Mouse (Mus musculus) liver, embryonic 15.5 days (tissue): ENCODE measurements at regions not wholly inside any gene's neighbourhood (a gene's known extent, or its start where the extent isn't known, plus 50 kb on each side); places are given as distances from the start of the nearest gene placed in this dataset.

Experiments
- ATAC-seq: fragments of 200-750 bp; cut with Nextera tagmentation; 2 replicates; pipeline ENCODE4 v1.8.0; 2017; ENCODE audit warnings: moderate number of reproducible peaks, mild to moderate bottlenecking, moderate library complexity; ENCODE audit not compliant: insufficient read depth
- H3K27ac ChIP-seq: fragments of 300-500 bp; sonication (generic); replicated peaks from 2 replicates; pipeline ENCODE4 v1.5.1; 2015; ENCODE audit warnings: mild to moderate bottlenecking, inconsistent platforms
- H3K27me3 ChIP-seq: fragments of 300-500 bp; sonication (generic); 2 replicates; pipeline ENCODE4 v1.6.1; 2015; ENCODE audit warnings: mild to moderate bottlenecking, inconsistent platforms
- H3K36me3 ChIP-seq: fragments of 300-500 bp; sonication (generic); replicated peaks from 2 replicates; pipeline ENCODE4 v1.6.1; 2015; ENCODE audit warnings: moderate library complexity, mild to moderate bottlenecking, inconsistent platforms
- H3K4me1 ChIP-seq: fragments of 300-500 bp; sonication (generic); replicated peaks from 2 replicates; pipeline ENCODE4 v1.6.1; 2015; ENCODE audit warnings: inconsistent platforms
- H3K4me2 ChIP-seq: fragments of 300-500 bp; sonication (generic); 2 replicates; pipeline ENCODE4 v1.6.1; 2015; ENCODE audit warnings: moderate library complexity, mild to moderate bottlenecking, inconsistent platforms
- H3K4me3 ChIP-seq: fragments of 300-500 bp; sonication (generic); replicated peaks from 2 replicates; pipeline ENCODE4 v1.5.1; 2015; ENCODE audit warnings: mild to moderate bottlenecking, inconsistent platforms
- H3K9ac ChIP-seq: fragments of 300-500 bp; sonication (generic); 2 replicates; pipeline ENCODE4 v1.6.1; 2015; ENCODE audit warnings: moderate library complexity, mild to moderate bottlenecking, inconsistent platforms
- H3K9me3 ChIP-seq: fragments of 300-500 bp; sonication (generic); replicated peaks from 2 replicates; pipeline ENCODE4 v1.6.1; 2016; ENCODE audit warnings: inconsistent platforms
- WGBS: fragments of 180-500 bp; shearing (Covaris S2); methylation state at CpG from one replicate; pipeline ENCODE4 v1.1.7; 2015; ENCODE audit warnings: mixed read lengths; ENCODE audit not compliant: insufficient replicate concordance; 5-methylcytosine and 5-hydroxymethylcytosine counted together

GRCm38 (mm10) chr12:27054411-27054810 lies 288.0 kb downstream of the Sox11 start:
- no peak for ATAC-seq
- Histone ChIP-seq H3K27me3 (no peaks in the 10 kb centered on the region), H3K27ac (no peak overlapping the region), H3K9me3 (no peaks in the 10 kb centered on the region), H3K4me2 (no peak overlapping the region), H3K4me1 (no peaks in the 10 kb centered on the region), H3K9ac (no peak overlapping the region), H3K36me3 (no peaks in the 10 kb centered on the region), H3K4me3 (no peak overlapping the region)
- 60% methylated on average over 4 of the region's 4 CpGs for WGBS

GRCm38 (mm10) chr12:27037922-27038321 lies 304.5 kb downstream of the Sox11 start:
- WGBS = 33% methylated on average over 2 of the region's 2 CpGs
- Histone ChIP-seq H3K27me3 (no peaks in the 10 kb centered on the region), H3K36me3 (no peaks in the 10 kb centered on the region), H3K9me3 (no peaks in the 10 kb centered on the region), H3K27ac (no peak overlapping the region), H3K4me1 (no peaks in the 10 kb centered on the region), H3K9ac (no peak overlapping the region), H3K4me2 (no peak overlapping the region), H3K4me3 (no peak overlapping the region)
- ATAC-seq = peak; percentile 28; the same call in 1 of the 2 replicates

GRCm38 (mm10) chr12:27019751-27020150 lies 322.6 kb downstream of the Sox11 start:
- H3K27ac ChIP-seq = no peak overlapping the region
- H3K9ac ChIP-seq = no peak overlapping the region
- H3K4me1 ChIP-seq = no peaks in the 10 kb centered on the region
- H3K27me3 ChIP-seq = no peaks in the 10 kb centered on the region
- H3K4me2 ChIP-seq = no peak overlapping the region
- H3K4me3 ChIP-seq = no peak overlapping the region
- 65% methylated on average over 4 of the region's 4 CpGs for WGBS
- H3K9me3 ChIP-seq = no peaks in the 10 kb centered on the region
- no peak for ATAC-seq
- no peaks in the 10 kb centered on the region for H3K36me3 ChIP-seq

GRCm38 (mm10) chr12:27018366-27018765 lies 324.0 kb downstream of the Sox11 start:
- no peak overlapping the region for H3K9ac ChIP-seq
- WGBS = 52% methylated on average over 7 of the region's 7 CpGs
- no peaks in the 10 kb centered on the region for H3K36me3 ChIP-seq
- H3K4me1 ChIP-seq = no peaks in the 10 kb centered on the region
- no peak overlapping the region for H3K27ac ChIP-seq
- no peaks in the 10 kb centered on the region for H3K9me3 ChIP-seq
- no peak for ATAC-seq
- no peak overlapping the region for H3K4me2 ChIP-seq
- no peak overlapping the region for H3K4me3 ChIP-seq
- no peaks in the 10 kb centered on the region for H3K27me3 ChIP-seq

GRCm38 (mm10) chr12:26999287-26999686 lies 343.1 kb downstream of the Sox11 start:
- no peak overlapping the region for H3K4me2 ChIP-seq
- H3K4me3 ChIP-seq = no peak overlapping the region
- no peaks in the 10 kb centered on the region for H3K4me1 ChIP-seq
- no peaks in the 10 kb centered on the region for H3K9me3 ChIP-seq
- no peak for ATAC-seq
- no peaks in the 10 kb centered on the region for H3K36me3 ChIP-seq
- no peak overlapping the region for H3K27ac ChIP-seq
- no peaks in the 10 kb centered on the region for H3K27me3 ChIP-seq
- no peak overlapping the region for H3K9ac ChIP-seq

- ATAC-seq = no peak
- Histone ChIP-seq H3K4me3 (no peak overlapping the region), H3K4me2 (no peak overlapping the region), H3K9ac (no peak overlapping the region), H3K27me3 (no peaks in the 10 kb centered on the region), H3K27ac (no peak overlapping the region), H3K9me3 (no peaks in the 10 kb centered on the region), H3K4me1 (no peaks in the 10 kb centered on the region), H3K36me3 (no peaks in the 10 kb centered on the region)
- 60% methylated on average over 8 of the region's 8 CpGs for WGBS
Observed at GRCm38 (mm10) chr12:26976284-26977065, 365.9 kb downstream of the Sox11 start.

GRCm38 (mm10) chr12:26972495-26973113 lies 369.8 kb downstream of the Sox11 start:
- no peaks in the 10 kb centered on the region for H3K27me3 ChIP-seq
- no peak for ATAC-seq
- no peak overlapping the region for H3K27ac ChIP-seq
- H3K4me2 ChIP-seq = no peak overlapping the region
- H3K4me1 ChIP-seq = no peaks in the 10 kb centered on the region
- no peak overlapping the region for H3K9ac ChIP-seq
- no peak overlapping the region for H3K4me3 ChIP-seq
- H3K36me3 ChIP-seq = no peaks in the 10 kb centered on the region
- 44% methylated on average over 4 of the region's 4 CpGs for WGBS
- no peaks in the 10 kb centered on the region for H3K9me3 ChIP-seq

- Histone ChIP-seq H3K27me3 (no peaks in the 10 kb centered on the region), H3K4me2 (no peak overlapping the region), H3K27ac (no peak overlapping the region), H3K9ac (no peak overlapping the region), H3K4me3 (no peak overlapping the region), H3K36me3 (no peaks in the 10 kb centered on the region), H3K9me3 (no peaks in the 10 kb centered on the region), H3K4me1 (no peaks in the 10 kb centered on the region)
- no peak for ATAC-seq
- 60% methylated on average over 16 of the region's 16 CpGs for WGBS
Observed at GRCm38 (mm10) chr12:26967018-26967737, 375.2 kb downstream of the Sox11 start.

- Histone ChIP-seq H3K9me3 (no peaks in the 10 kb centered on the region), H3K9ac (no peak overlapping the region), H3K4me2 (no peak overlapping the region), H3K27me3 (no peaks in the 10 kb centered on the region), H3K4me3 (no peak overlapping the region), H3K27ac (no peak overlapping the region), H3K4me1 (no peaks in the 10 kb centered on the region), H3K36me3 (no peaks in the 10 kb centered on the region)
- ATAC-seq = no peak
Observed at GRCm38 (mm10) chr12:26963917-26964316, 378.5 kb downstream of the Sox11 start.

- 56% methylated on average over 2 of the region's 2 CpGs for WGBS
- ATAC-seq = no peak
Observed at GRCm38 (mm10) chr12:26939831-26940230, 402.5 kb downstream of the Sox11 start.

GRCm38 (mm10) chr12:26937836-26938235 lies 404.5 kb downstream of the Sox11 start:
- Histone ChIP-seq H3K9me3 (no peaks in the 10 kb centered on the region), H3K27me3 (no peaks in the 10 kb centered on the region), H3K4me1 (no peaks in the 10 kb centered on the region), H3K27ac (no peak overlapping the region), H3K36me3 (no peaks in the 10 kb centered on the region), H3K9ac (no peak overlapping the region), H3K4me2 (no peak overlapping the region), H3K4me3 (no peak overlapping the region)
- no peak for ATAC-seq
- WGBS = 46% methylated on average over 3 of the region's 3 CpGs

More at GRCm38 (mm10) chr12:26939831-26940230, 402.5 kb downstream of the Sox11 start:
- Histone ChIP-seq H3K27ac (no peak overlapping the region), H3K4me2 (no peak overlapping the region), H3K4me1 (no peaks in the 10 kb centered on the region), H3K27me3 (no peaks in the 10 kb centered on the region), H3K9me3 (no peaks in the 10 kb centered on the region), H3K4me3 (no peak overlapping the region), H3K36me3 (no peaks in the 10 kb centered on the region), H3K9ac (no peak overlapping the region)
